Mouse (Mus musculus) forebrain, embryonic 10.5 days (tissue): Measurements from ENCODE around the gene Ankrd33b. TPM values are rescaled to one million over a fixed set of nuclear protein-coding genes. Genes with fewer than 3 reads are reported as not detected.

Experiments used
- DNase-seq: peaks from one replicate; pipeline ENCODE4 v3.0.0-alpha.2; 2017; ENCODE audit warnings: low spot score; ENCODE audit errors: extremely low spot score
- H3K27ac ChIP-seq: fragments of 300-500 bp; sonication (generic); 2 replicates; pipeline ENCODE4 v1.5.1; 2016; ENCODE audit warnings: mild to moderate bottlenecking
- H3K27me3 ChIP-seq: fragments of 300-500 bp; sonication (generic); 2 replicates; pipeline ENCODE4 v1.6.1; 2016; ENCODE audit warnings: mild to moderate bottlenecking; ENCODE audit not compliant: poor library complexity, severe bottlenecking
- H3K36me3 ChIP-seq: fragments of 300-500 bp; sonication (generic); replicated peaks from 2 replicates; pipeline ENCODE4 v1.6.1; 2016; ENCODE audit warnings: mild to moderate bottlenecking, moderate library complexity
- H3K4me1 ChIP-seq: fragments of 300-500 bp; sonication (generic); 2 replicates; pipeline ENCODE4 v1.6.1; 2016
- H3K4me3 ChIP-seq: fragments of 300-500 bp; sonication (generic); 2 replicates; pipeline ENCODE4 v1.5.1; 2016; ENCODE audit warnings: mild to moderate bottlenecking, moderate library complexity
- H3K9me3 ChIP-seq: fragments of 300-500 bp; sonication (generic); 2 replicates; pipeline ENCODE4 v1.6.1; 2016; ENCODE audit warnings: mild to moderate bottlenecking, moderate library complexity
- WGBS: fragments of 180-500 bp; shearing (Covaris S2); methylation state at CpG from one replicate; pipeline ENCODE4 v1.1.7; 2016; 5-methylcytosine and 5-hydroxymethylcytosine counted together
- polyA plus RNA-seq: library from polyadenylated mRNA; unstranded; fragments of >200 nt; fragmentation: Nextera tagmentation; extraction: Ambion mirVana; gene quantifications from 2 replicates; pipeline ENCODE4 v1.2.1, GENCODE M21; 2016

Ankrd33b gene
- polyA plus RNA-seq, 1 experiment from 2014 or later, result 0.50 TPM

DNA sequence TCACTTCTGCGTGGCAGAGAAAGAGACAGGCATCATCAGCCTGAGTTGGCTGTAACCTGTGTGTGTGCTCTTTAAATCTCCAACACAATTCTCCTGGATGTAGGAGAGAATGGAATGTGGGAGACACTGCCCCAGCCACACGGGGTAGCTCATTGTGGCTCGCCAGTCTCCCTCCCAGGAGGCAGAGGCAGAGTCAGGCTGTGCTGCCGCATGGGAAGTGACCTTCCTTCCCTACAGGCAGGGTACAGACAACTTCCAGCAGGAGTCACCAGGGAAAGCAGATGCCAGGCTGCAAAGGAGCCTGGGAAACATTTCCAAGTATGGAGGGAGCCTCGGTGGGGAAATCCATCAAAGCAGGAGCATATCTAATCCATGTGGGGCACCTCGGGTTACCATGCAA is 62.3 kb downstream of the Ankrd33b start:
- H3K9me3 ChIP-seq, result no peaks in the 10 kb centered on the region
- H3K4me1 ChIP-seq, result peaks cover 4% of the 10 kb centered on the region; the same call in 1 of the 2 replicates
- no peaks in the 10 kb centered on the region for H3K27me3 ChIP-seq
- no peak for DNase-seq
- H3K36me3 ChIP-seq, result no peaks in the 10 kb centered on the region
- H3K27ac ChIP-seq, result no peak overlapping the region
- H3K4me3 ChIP-seq, result no peak overlapping the region
- 57% methylated on average over 6 of the region's 6 CpGs for WGBS

DNA sequence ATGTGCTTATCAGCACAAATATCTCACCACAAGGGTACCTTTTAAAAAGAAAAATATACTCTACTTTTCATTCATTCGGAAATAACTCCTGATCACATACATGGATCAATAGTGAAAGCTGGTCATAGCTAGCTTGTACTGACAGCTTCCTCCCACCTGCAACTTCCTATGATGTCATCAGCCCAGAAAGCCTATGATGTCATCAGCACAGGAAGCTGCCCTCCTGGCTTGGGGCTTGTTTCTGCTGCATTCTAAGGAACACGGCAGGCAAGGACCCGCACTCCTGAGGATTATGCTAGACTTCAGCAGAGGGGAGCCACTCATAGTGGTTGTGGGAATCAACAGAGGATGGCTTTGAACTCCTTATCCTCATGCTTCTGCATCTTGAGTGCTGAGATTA is 63.2 kb downstream of the Ankrd33b start:
- no peak overlapping the region for H3K4me3 ChIP-seq
- H3K4me1 ChIP-seq, result peaks cover 4% of the 10 kb centered on the region; the same call in 1 of the 2 replicates
- H3K36me3 ChIP-seq, result no peaks in the 10 kb centered on the region
- H3K27me3 ChIP-seq, result peaks cover 1% of the 10 kb centered on the region
- no peak overlapping the region for H3K27ac ChIP-seq
- H3K9me3 ChIP-seq, result no peaks in the 10 kb centered on the region
- no peak for DNase-seq
- 88% methylated on average over 3 of the region's 3 CpGs for WGBS

DNA sequence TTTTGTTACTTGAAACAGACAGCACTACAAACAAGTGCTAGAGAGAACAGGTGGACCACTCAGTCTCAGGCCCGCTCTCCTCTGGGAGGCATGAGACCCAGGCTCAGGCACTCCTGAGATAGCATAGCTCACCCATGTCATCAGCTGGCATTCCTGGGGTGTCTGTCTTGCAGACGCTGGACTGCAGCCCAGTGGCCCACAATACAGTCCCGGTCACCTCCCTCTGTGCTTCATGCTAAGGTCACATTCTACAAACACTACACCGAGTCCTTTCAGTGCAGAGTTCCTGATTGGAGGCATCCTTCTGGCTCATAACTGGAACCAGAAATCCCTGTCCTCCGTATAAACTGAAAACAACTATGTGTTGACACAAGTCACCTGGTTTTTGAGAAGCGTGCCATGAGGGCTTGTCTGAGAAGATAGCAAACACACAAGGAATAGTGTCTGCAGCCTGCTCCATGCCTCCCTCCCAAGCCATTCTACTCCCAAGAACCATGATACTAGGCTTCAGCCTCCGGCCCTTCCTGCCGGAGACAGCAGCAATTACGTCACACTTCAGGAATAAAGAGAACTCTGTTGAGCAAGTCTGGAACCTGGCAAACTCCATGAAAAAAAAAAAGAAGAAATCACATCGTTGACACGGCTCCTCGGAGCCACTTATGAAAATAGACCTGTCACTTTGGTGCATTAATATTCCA is 65.1 kb downstream of the Ankrd33b start:
- no peaks in the 10 kb centered on the region for H3K9me3 ChIP-seq
- DNase-seq, result no peak
- peaks cover 9% of the 10 kb centered on the region for H3K4me1 ChIP-seq
- H3K4me3 ChIP-seq, result no peak overlapping the region
- no peak overlapping the region for H3K27ac ChIP-seq
- no peaks in the 10 kb centered on the region for H3K36me3 ChIP-seq
- 82% methylated on average over 12 of the region's 12 CpGs for WGBS
- H3K27me3 ChIP-seq, result peaks cover 20% of the 10 kb centered on the region

DNA sequence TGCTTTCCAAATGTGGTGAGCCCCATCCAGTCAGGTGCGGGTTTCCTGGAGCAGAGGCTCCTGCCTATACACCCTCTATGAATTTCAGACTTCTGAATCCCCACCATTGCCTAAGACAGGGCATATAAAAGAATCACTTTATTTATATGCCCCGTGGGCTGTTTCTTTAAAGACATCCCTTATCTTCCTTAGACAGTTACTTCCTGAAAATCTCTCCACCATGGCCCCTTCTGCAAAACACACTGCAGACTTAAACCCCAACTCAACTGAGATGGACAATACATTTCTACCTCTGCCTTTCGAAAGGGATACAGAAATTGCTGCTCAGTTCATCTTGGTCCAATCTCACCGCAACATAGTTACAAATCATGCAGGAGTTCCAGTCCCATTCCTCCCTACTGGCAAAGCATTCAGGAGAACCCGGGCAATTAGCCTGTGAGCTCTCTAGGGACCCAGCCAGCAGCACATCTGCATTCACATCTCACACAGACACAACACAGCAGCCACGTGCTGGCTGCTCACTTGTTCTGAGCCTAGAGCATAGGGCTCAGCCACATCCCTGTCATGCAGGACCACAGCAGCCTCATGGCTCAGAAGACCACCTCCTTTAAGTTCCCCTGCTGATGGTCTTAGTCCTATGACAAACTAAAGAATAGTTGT is 68.1 kb downstream of the Ankrd33b start:
- peaks cover 46% of the 10 kb centered on the region for H3K27me3 ChIP-seq
- no peak for DNase-seq
- 69% methylated on average over 6 of the region's 6 CpGs for WGBS
- H3K36me3 ChIP-seq, result no peaks in the 10 kb centered on the region
- no peak overlapping the region for H3K4me3 ChIP-seq
- peaks cover 16% of the 10 kb centered on the region for H3K4me1 ChIP-seq
- H3K9me3 ChIP-seq, result no peaks in the 10 kb centered on the region
- H3K27ac ChIP-seq, result no peak overlapping the region

DNA sequence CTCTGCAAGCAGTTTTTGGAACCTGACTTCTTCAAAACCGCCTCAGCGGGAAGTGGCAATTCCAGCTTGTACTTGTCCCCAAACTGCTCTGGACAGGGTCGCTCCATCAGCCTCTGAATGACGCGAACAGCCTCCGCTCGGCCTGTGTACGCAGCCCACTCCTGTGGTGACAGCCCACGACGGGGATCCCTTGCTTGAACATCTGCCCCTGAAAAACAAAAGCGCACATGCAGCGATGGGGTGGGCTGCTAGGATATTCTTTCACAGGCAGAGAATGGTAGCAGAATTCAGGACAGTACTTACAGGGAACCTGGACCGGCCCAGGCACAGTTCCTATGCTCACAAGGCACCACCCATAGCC is 69.8 kb downstream of the Ankrd33b start:
- Histone ChIP-seq H3K9me3 (no peaks in the 10 kb centered on the region), H3K36me3 (no peaks in the 10 kb centered on the region), H3K27me3 (peaks cover 46% of the 10 kb centered on the region), H3K27ac (no peak overlapping the region), H3K4me3 (peak overlapping the region; percentile 46), H3K4me1 (peaks cover 23% of the 10 kb centered on the region)
- WGBS, result 26% methylated on average over 13 of the region's 13 CpGs
- no peak for DNase-seq

DNA sequence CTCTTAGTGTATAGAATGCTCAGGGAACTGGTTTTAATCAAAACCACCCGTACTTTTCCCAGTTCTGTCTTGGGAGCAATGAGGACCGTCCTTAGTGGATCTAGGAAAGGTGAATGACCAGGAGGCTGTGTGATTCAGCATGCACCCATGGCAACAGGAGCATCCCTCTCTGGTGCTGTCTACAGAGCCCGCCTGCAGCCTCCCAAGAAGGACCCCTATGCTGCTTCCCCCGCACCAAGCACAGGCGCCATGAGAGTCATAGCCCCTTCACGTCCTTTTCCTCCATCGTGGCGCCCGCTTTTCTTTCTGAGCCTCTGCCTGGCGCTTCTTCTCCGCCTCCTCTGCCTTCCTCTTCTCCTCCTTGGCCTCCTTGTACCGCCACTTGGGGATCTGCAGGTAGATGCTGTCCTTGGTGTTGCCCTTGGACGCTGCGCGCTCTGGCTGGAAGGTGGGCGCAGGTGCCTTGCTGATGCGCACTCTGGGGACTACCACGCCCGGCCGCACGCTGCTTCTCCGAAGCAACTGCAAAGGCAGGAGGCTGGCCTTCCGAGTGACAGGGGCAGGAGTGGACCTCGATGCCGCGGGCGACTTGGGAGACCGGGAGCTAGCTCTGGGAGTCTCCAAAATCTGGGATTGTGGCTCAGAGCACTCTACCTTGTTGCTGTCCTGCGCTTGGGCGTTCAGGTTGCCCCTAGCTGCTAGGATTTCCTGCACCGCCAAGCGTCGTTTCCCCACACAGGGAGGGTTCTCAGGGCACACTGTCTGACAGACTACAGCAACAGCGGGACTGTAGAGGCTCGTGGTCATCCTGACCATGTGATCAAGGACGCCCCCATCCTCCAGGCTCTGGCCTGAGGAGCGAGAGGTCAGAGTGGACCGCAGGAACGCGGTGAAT is 70.4 kb downstream of the Ankrd33b start:
- Histone ChIP-seq H3K4me3 (peak overlapping the region; percentile 46), H3K27me3 (peaks cover 46% of the 10 kb centered on the region), H3K27ac (no peak overlapping the region), H3K9me3 (no peaks in the 10 kb centered on the region), H3K4me1 (peaks cover 29% of the 10 kb centered on the region), H3K36me3 (no peaks in the 10 kb centered on the region)
- DNase-seq, result no peak
- 6% methylated on average over 40 of the region's 40 CpGs for WGBS

DNA sequence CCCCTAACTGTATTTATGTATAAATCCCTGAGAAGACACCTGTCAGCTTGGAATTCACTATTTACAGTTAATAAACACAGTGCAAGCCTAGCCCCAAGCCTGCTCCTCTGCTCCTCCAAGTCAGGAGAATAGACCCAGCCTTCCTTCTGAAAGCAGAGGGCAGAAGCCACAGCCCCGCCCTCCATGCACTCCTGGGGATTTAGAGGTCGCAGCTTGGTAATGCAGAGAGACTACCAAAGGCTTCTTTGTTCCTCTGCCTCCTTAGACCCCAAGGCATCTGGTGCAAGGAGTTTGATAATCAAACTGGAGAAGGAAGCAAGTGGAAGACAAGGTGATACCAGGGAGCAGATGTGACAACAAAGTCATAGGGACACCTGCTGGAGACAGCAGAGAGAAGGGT is 73.2 kb downstream of the Ankrd33b start:
- H3K27me3 ChIP-seq, result peaks cover 44% of the 10 kb centered on the region
- WGBS, result 6% methylated on average over 2 of the region's 2 CpGs

DNA sequence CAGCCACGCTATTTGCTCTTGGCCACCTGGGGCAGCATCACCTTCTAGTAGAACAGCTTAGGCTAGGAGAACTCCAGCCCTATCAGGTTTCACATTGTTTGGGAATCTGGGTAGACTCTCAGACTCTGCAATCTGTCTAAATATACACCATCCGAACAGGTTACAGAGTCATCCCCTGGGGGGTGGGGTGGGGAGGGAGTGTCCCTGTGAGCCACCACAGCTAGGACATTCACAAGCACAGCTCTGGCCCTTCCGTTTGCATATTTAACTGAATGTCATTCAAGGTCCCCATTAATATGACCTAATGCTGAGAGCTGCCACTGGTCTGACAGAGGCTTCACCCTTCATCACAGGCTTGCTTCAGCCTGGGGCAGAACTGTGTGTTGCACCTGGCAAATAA is 74.9 kb downstream of the Ankrd33b start:
- H3K4me3 ChIP-seq, result no peak overlapping the region
- no peaks in the 10 kb centered on the region for H3K36me3 ChIP-seq
- no peaks in the 10 kb centered on the region for H3K9me3 ChIP-seq
- WGBS, result 33% methylated on average over 3 of the region's 3 CpGs
- DNase-seq, result no peak
- peaks cover 28% of the 10 kb centered on the region for H3K27me3 ChIP-seq
- peaks cover 25% of the 10 kb centered on the region for H3K4me1 ChIP-seq
- no peak overlapping the region for H3K27ac ChIP-seq

More for the DNA sequence above, 73.2 kb downstream of the Ankrd33b start:
- Histone ChIP-seq H3K36me3 (no peaks in the 10 kb centered on the region), H3K9me3 (no peaks in the 10 kb centered on the region), H3K4me1 (peaks cover 29% of the 10 kb centered on the region), H3K4me3 (no peak overlapping the region), H3K27ac (no peak overlapping the region)
- DNase-seq, result no peak

DNA sequence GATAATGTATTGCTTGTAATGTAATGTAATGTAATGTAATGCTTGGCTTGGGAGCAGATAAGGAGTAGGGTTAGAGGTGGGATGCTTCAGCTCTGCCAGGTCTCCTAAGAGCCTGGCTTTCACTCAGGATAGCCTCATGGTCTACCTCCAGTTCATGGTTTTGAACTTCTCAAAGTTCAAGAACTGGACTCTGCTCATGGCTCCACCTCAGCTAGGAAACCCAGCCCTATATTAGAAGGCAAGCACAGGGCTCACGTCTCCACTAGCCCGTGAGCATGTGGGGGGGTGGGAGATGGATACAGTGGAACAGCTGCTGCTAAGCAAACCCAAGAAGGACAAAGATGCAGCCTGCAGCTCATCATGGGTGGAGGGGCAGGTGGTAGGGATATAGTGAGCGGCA is 81.8 kb downstream of the Ankrd33b start:
- no peak for DNase-seq
- Histone ChIP-seq H3K4me1 (no peaks in the 10 kb centered on the region), H3K27ac (no peak overlapping the region), H3K36me3 (no peaks in the 10 kb centered on the region), H3K27me3 (no peaks in the 10 kb centered on the region), H3K4me3 (no peak overlapping the region), H3K9me3 (no peaks in the 10 kb centered on the region)
- WGBS, result 91% methylated on average over 3 of the region's 3 CpGs

DNA sequence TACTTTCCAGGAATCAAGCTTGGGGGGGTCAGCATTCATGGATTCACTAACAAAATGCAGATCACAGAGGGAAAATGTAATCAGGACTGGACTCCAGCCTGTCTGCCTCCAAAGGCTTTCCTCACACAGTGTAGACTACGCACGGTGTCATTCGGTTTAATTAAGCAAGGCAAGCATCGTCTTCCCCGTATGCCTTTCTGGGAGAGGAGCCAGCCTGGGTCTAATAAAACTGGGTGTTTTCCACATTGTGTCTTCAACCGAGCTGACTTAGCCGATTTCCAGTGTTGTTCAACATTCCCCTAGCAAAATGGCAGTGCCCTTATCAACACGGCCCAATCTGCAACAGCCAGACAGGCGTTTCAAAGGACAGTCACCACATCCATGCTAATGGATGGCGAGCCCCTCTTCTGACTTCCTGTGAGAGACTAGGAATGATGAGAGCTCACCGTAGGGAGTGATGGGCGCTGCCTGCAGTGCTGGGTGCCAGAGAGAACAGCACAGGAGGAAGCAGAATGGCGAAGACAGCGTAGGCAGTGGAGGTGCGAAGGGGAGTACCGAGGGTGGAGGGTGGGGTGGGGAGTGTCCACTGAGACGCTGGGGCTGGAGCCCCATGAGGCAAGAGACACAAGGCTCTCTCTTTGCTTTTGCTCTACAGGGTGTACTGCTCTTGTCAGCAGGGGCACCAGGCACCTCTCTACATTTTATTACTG is 82.4 kb downstream of the Ankrd33b start:
- 87% methylated on average over 17 of the region's 17 CpGs for WGBS
- H3K4me3 ChIP-seq, result no peak overlapping the region

DNA sequence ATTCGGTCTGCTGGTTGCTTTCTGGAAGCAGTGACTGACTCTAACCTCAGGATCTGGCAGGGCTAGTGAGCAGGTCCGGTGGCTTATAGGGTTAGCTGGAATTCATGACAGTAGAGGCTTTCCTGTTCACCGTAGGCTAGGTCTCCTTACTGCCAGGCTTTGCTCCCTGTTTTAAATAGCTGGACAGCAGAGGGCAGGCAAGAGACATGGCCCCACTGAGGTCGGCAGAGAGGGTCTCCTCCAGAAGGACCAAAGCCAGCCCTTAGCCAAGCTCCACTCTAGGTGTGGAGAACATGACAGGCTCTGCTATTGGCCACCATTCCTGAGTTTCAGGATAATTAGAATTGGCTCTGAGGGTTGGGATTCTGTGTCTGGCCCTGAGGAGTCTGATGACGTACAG is 83.4 kb downstream of the Ankrd33b start:
- Histone ChIP-seq H3K4me1 (no peaks in the 10 kb centered on the region), H3K27ac (no peak overlapping the region), H3K9me3 (no peaks in the 10 kb centered on the region), H3K4me3 (no peak overlapping the region), H3K27me3 (no peaks in the 10 kb centered on the region), H3K36me3 (no peaks in the 10 kb centered on the region)
- 73% methylated on average over 5 of the region's 5 CpGs for WGBS
- no peak for DNase-seq

More for the DNA sequence above, 82.4 kb downstream of the Ankrd33b start:
- no peak for DNase-seq
- Histone ChIP-seq H3K36me3 (no peaks in the 10 kb centered on the region), H3K27me3 (no peaks in the 10 kb centered on the region), H3K4me1 (no peaks in the 10 kb centered on the region), H3K9me3 (no peaks in the 10 kb centered on the region), H3K27ac (no peak overlapping the region)

DNA sequence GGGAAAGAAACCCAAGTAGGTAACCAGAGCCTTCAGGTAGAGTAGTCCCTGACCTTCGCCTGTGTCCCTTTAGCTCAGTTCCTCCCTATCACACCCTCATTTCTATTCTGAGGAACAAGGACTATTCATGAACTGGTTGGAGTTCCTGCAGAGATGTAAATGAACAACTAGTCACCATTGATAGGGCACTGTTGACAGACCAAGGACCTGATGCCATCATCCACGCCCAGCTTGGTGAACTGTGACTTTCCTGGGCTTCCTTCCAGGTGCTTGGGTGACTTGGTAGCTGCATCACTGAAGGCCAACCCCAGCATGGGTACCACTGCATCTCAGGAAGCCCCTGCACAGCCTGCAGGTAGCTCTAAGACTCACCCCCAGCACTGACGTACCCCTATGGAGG is 85.2 kb downstream of the Ankrd33b start:
- Histone ChIP-seq H3K4me3 (no peak overlapping the region), H3K27ac (no peak overlapping the region), H3K9me3 (no peaks in the 10 kb centered on the region), H3K36me3 (no peaks in the 10 kb centered on the region), H3K4me1 (no peaks in the 10 kb centered on the region), H3K27me3 (no peaks in the 10 kb centered on the region)
- DNase-seq, result no peak
- 82% methylated on average over 3 of the region's 3 CpGs for WGBS
